Mouse (Mus musculus): ENCODE results near the gene Wnt7b.

- TF ChIP-seq POLR2A (IDR thresholded peaks at IDR 0.05; ENCODE audit: control insufficient read depth, extremely low read depth, insufficient read depth, low read length, poor library complexity) (no peak), CTCF (IDR thresholded peaks at IDR 0.05; ENCODE audit: borderline replicate concordance, control insufficient read depth, extremely low read depth, insufficient read depth, low read length, poor library complexity) (no peak)
Observed at GRCm38 (mm10) chr15:85534215-85534614, 48.1 kb downstream of the Wnt7b start.

All from thymus, adult 2 months (tissue).